Mouse (Mus musculus): Measurements from ENCODE around the gene Mtmr3. TPM values are rescaled to one million over a fixed set of nuclear protein-coding genes. Genes with fewer than 3 reads are reported as not detected.

Gene Mtmr3
- polyA plus RNA-seq, 1 experiment from 2014 or later: 34.4 TPM

- H3K27ac ChIP-seq (replicated peaks): no peak overlapping the region
- no peak overlapping the region for H3K4me2 ChIP-seq
- no peak overlapping the region for H3K4me3 ChIP-seq
- no peaks in the 10 kb centered on the region for H3K36me3 ChIP-seq
- H3K9me3 ChIP-seq: no peaks in the 10 kb centered on the region
- 51% methylated on average over 5 of the region's 5 CpGs for WGBS
- no peak; the same call in 1 of the 2 replicates for ATAC-seq (ENCODE audit: low FRiP score, low read depth)
- no peaks in the 10 kb centered on the region for H3K4me1 ChIP-seq (replicated peaks)
- no peak overlapping the region for H3K9ac ChIP-seq
- H3K27me3 ChIP-seq: no peaks in the 10 kb centered on the region
These were observed 28.3 kb upstream of the Mtmr3 start for GRCm38 (mm10) chr11:4622997-4623396.

DNA sequence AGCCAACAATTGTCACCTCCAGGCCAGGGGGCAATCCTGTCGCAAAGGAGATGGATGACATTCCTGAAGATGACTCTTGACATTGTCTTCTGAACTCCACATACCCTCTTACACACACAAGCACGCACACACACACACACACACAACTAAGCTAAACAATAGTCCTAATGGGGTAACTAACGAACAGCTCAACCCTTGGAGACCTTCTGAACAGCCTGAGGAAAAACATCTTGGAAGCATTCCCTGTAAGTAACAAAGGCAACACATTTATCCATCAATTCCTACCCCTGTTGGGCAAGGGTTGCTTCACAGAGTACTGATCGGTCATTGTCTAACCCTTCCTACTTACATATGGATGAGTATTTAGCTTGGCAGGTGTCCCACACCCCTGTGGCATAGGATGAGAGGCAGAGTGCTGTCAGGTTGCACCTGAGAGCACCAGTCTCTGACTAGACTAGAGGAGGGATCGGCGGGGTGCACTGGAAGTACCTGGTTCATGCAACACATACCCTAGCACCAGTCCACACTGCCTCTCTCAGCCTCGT lies 27.9 kb upstream of the Mtmr3 start:
- H3K4me3 ChIP-seq: no peak overlapping the region
- no peak for ATAC-seq (ENCODE audit: low FRiP score, low read depth)

DNA sequence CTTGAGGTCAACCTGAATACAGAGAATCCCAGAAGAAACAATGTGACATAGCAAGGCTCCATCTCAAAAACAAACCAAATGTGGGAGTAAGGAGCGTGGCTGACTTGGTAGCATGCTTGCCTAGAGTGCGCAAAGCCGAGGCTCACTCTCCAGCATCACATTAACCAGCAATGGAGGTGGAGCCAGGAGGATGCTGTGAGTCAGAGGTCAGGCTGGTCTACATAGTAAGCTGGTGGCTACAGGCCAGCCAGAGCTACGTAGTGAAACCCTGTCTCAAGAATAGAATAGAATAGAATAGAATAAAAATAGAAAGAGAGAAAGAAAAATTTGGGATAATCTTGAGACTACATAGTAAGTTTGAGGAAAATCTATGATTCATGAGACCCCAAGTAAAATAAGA lies 27.2 kb upstream of the Mtmr3 start:
- no peaks in the 10 kb centered on the region for H3K36me3 ChIP-seq
- no peak overlapping the region for H3K9ac ChIP-seq
- no peak overlapping the region for H3K4me2 ChIP-seq
- 72% methylated on average over 4 of the region's 4 CpGs for whole genome bisulfite sequencing
- H3K4me1 ChIP-seq (replicated peaks): no peaks in the 10 kb centered on the region
- no peak overlapping the region for H3K4me3 ChIP-seq
- H3K27me3 ChIP-seq: no peaks in the 10 kb centered on the region
- no peak for ATAC-seq (ENCODE audit: low FRiP score, low read depth)
- H3K9me3 ChIP-seq: no peaks in the 10 kb centered on the region
- no peak overlapping the region for H3K27ac ChIP-seq (replicated peaks)

More for the DNA sequence above, 27.9 kb upstream of the Mtmr3 start:
- 66% methylated on average over 7 of the region's 7 CpGs for WGBS
- Histone ChIP-seq H3K9me3 (no peaks in the 10 kb centered on the region), H3K4me2 (0 out of 2 replicates have a peak overlapping the region, but pooled peaks have one; percentile 0), H3K4me1 (replicated peaks) (no peaks in the 10 kb centered on the region), H3K36me3 (no peaks in the 10 kb centered on the region), H3K27ac (replicated peaks) (no peak overlapping the region), H3K9ac (no peak overlapping the region), H3K27me3 (no peaks in the 10 kb centered on the region)

DNA sequence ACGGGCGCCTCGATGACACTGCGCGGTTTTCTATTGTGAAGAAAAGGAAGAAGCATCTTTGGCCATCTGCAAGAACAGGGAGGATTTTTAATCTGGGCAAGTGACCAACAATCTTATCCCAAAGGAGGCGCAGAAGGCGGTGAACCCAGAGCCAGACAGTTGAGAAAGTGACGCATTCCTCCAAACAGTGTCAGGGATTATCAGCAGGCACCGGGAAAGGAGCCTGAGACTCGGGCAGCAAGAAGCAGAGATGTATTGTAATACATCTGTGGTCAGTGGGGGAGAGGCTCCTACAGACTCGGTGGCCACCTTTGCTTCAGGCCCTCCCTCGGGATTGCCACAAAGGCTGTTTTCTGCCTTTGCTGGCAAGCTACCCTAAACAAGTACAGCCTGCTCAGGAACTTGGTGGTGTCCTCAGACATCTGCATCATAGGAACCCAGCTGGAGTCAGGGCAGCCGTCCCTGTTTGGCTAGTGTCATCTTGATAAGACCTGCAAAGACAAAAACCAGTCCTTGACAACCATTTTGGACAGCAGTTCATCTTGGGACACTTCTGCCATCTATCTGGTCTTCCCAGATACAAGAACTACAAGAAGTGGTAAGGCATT lies 25.9 kb upstream of the Mtmr3 start:
- no peak overlapping the region for H3K4me2 ChIP-seq
- ATAC-seq (ENCODE audit: low FRiP score, low read depth): no peak
- H3K9me3 ChIP-seq: no peaks in the 10 kb centered on the region
- no peak overlapping the region for H3K4me3 ChIP-seq
- no peaks in the 10 kb centered on the region for H3K36me3 ChIP-seq
- H3K27me3 ChIP-seq: no peaks in the 10 kb centered on the region
- H3K4me1 ChIP-seq (replicated peaks): no peaks in the 10 kb centered on the region
- no peak overlapping the region for H3K27ac ChIP-seq (replicated peaks)
- WGBS: 57% methylated on average over 13 of the region's 13 CpGs
- H3K9ac ChIP-seq: no peak overlapping the region

- Histone ChIP-seq H3K27ac (replicated peaks) (no peak within 1 kb of the TSS), H3K4me2 (no peak within 1 kb of the TSS), H3K27me3 (no peaks in the 10 kb centered on the region), H3K4me1 (replicated peaks) (no peaks in the 10 kb centered on the region), H3K9me3 (no peaks in the 10 kb centered on the region), H3K36me3 (no peaks in the 10 kb centered on the region), H3K4me3 (no peak within 1 kb of the TSS), H3K9ac (no peak within 1 kb of the TSS)
- ATAC-seq (ENCODE audit: low FRiP score, low read depth): no peak
- 85% methylated on average over 16 of the region's 16 CpGs for WGBS
These were observed 25.4 kb upstream of the Mtmr3 start, which contains the start of gene Gm11032 for GRCm38 (mm10) chr11:4620017-4620485. Gm11032 (plus strand) TSS chr11:4620067.

DNA sequence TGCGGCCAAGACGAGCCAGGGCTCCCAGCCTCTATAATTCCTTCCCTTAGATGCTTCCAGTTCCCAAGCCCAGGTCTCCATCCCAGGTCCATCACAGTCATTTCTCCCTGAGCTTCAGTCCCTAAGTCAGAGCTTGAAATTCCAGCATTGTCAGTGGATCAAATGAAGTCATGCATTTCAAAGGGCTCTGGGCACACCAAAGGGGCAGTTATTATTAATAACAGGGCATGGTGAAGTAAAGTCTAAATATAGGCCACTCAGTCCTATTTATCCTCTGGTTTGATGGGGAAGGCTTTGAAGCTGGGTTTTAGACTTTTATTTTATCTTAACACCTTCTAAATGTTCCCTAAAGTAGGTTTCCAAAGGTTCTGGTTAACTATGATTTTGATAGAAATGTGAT lies 17.2 kb upstream of the Mtmr3 start:
- Histone ChIP-seq H3K4me1 (replicated peaks) (no peaks in the 10 kb centered on the region), H3K27ac (replicated peaks) (no peak overlapping the region), H3K36me3 (no peaks in the 10 kb centered on the region), H3K27me3 (no peaks in the 10 kb centered on the region), H3K9me3 (no peaks in the 10 kb centered on the region), H3K4me2 (no peak overlapping the region), H3K4me3 (no peak overlapping the region), H3K9ac (no peak overlapping the region)
- WGBS: 82% methylated on average over 2 of the region's 2 CpGs
- no peak for ATAC-seq (ENCODE audit: low FRiP score, low read depth)

- Histone ChIP-seq H3K4me3 (no peak overlapping the region), H3K9me3 (no peaks in the 10 kb centered on the region), H3K4me1 (replicated peaks) (peaks cover 11% of the 10 kb centered on the region; the same call in 1 of the 2 replicates), H3K36me3 (no peaks in the 10 kb centered on the region), H3K9ac (no peak overlapping the region), H3K27ac (replicated peaks) (no peak overlapping the region), H3K4me2 (no peak overlapping the region), H3K27me3 (no peaks in the 10 kb centered on the region)
- no peak for ATAC-seq (ENCODE audit: low FRiP score, low read depth)
- 74% methylated on average over 1 of the region's 1 CpGs for WGBS
These were observed 11.9 kb upstream of the Mtmr3 start for GRCm38 (mm10) chr11:4606541-4606940.

DNA sequence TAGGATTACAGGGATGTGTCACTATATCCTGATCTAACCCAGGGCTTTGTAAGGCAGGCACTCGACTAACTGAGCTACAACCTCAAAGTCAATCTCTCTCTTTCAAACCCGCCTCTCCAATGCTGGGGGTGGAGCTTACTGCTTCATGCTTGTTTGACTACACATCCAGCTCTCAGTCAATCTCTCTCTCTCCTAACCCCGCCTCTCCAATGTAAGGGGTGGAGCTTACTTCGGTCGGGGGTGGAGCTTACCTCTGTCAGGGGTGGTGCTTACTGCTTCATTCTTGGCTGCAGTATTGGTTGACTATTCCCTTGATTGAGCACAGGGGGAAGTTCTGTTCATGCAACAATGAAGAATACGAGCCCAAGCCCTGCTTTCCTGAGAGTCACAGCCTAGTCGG lies 10.8 kb upstream of the Mtmr3 start:
- no peak for ATAC-seq (ENCODE audit: low FRiP score, low read depth)
- 52% methylated on average over 7 of the region's 7 CpGs for WGBS
- H3K4me1 ChIP-seq (replicated peaks): peaks cover 11% of the 10 kb centered on the region; the same call in 1 of the 2 replicates
- H3K9ac ChIP-seq: no peak overlapping the region
- no peak overlapping the region for H3K4me3 ChIP-seq
- no peak overlapping the region for H3K27ac ChIP-seq (replicated peaks)
- H3K36me3 ChIP-seq: no peaks in the 10 kb centered on the region
- H3K27me3 ChIP-seq: no peaks in the 10 kb centered on the region
- no peak overlapping the region for H3K4me2 ChIP-seq
- no peaks in the 10 kb centered on the region for H3K9me3 ChIP-seq

GRCm38 (mm10) chr11:4604441-4604840 lies 9.8 kb upstream of the Mtmr3 start:
- H3K9ac ChIP-seq: no peak overlapping the region
- no peak overlapping the region for H3K4me3 ChIP-seq
- H3K4me1 ChIP-seq (replicated peaks): peaks cover 11% of the 10 kb centered on the region; the same call in 1 of the 2 replicates
- no peak for ATAC-seq (ENCODE audit: low FRiP score, low read depth)
- no peaks in the 10 kb centered on the region for H3K36me3 ChIP-seq
- no peaks in the 10 kb centered on the region for H3K27me3 ChIP-seq
- no peak overlapping the region for H3K27ac ChIP-seq (replicated peaks)
- 57% methylated on average over 6 of the region's 6 CpGs for WGBS
- H3K4me2 ChIP-seq: no peak overlapping the region
- H3K9me3 ChIP-seq: no peaks in the 10 kb centered on the region

GRCm38 (mm10) chr11:4602691-4603441 lies 8.2 kb upstream of the Mtmr3 start:
- H3K36me3 ChIP-seq: no peaks in the 10 kb centered on the region
- no peak overlapping the region for H3K9ac ChIP-seq
- H3K4me3 ChIP-seq: no peak overlapping the region
- 30% methylated on average over 12 of the region's 12 CpGs for WGBS
- ATAC-seq (ENCODE audit: low FRiP score, low read depth): 0 out of 2 replicates have a peak, but pooled peaks have one; percentile 27
- H3K9me3 ChIP-seq: no peaks in the 10 kb centered on the region
- H3K27ac ChIP-seq (replicated peaks): no peak overlapping the region
- H3K27me3 ChIP-seq: no peaks in the 10 kb centered on the region
- no peak overlapping the region for H3K4me2 ChIP-seq
- peaks cover 11% of the 10 kb centered on the region; the same call in 1 of the 2 replicates for H3K4me1 ChIP-seq (replicated peaks)

GRCm38 (mm10) chr11:4601890-4602289 lies 7.2 kb upstream of the Mtmr3 start:
- Histone ChIP-seq H3K27ac (replicated peaks) (no peak overlapping the region), H3K9me3 (no peaks in the 10 kb centered on the region), H3K4me1 (replicated peaks) (peaks cover 11% of the 10 kb centered on the region; the same call in 1 of the 2 replicates), H3K4me3 (no peak overlapping the region), H3K9ac (no peak overlapping the region), H3K36me3 (no peaks in the 10 kb centered on the region), H3K4me2 (no peak overlapping the region), H3K27me3 (no peaks in the 10 kb centered on the region)
- no peak for ATAC-seq (ENCODE audit: low FRiP score, low read depth)
- 71% methylated on average over 5 of the region's 5 CpGs for WGBS

GRCm38 (mm10) chr11:4599916-4600315 lies 5.3 kb upstream of the Mtmr3 start:
- no peak overlapping the region for H3K27ac ChIP-seq (replicated peaks)
- no peak for ATAC-seq (ENCODE audit: low FRiP score, low read depth)
- H3K9me3 ChIP-seq: no peaks in the 10 kb centered on the region
- WGBS: 92% methylated on average over 3 of the region's 3 CpGs
- H3K4me1 ChIP-seq (replicated peaks): peaks cover 13% of the 10 kb centered on the region; the same call in 1 of the 2 replicates
- no peaks in the 10 kb centered on the region for H3K27me3 ChIP-seq
- H3K9ac ChIP-seq: no peak overlapping the region
- no peak overlapping the region for H3K4me2 ChIP-seq
- H3K36me3 ChIP-seq: no peaks in the 10 kb centered on the region
- no peak overlapping the region for H3K4me3 ChIP-seq

Data from hindbrain, embryonic 15.5 days (tissue).